Mouse (Mus musculus) hindbrain, embryonic 13.5 days (tissue): ENCODE data around the gene Phf11b. TPM values are rescaled to one million over a fixed set of nuclear protein-coding genes. Genes with fewer than 3 reads are reported as not detected.
"Not testable (repeated sequence)": the region's sequence is repeated elsewhere in the genome, so short reads cannot be mapped to it uniquely, and the experiment has no call there.

Experiments
- ATAC-seq: fragments of 200-750 bp; cut with Nextera tagmentation; 2 replicates; pipeline ENCODE4 v1.8.0; 2017; ENCODE audit warnings: moderate TSS enrichment; ENCODE audit not compliant: low FRiP score
- H3K27ac ChIP-seq: fragments of 300-500 bp; sonication (generic); 2 replicates; pipeline ENCODE4 v1.5.1; 2015; ENCODE audit warnings: inconsistent platforms, mild to moderate bottlenecking, moderate library complexity
- H3K27me3 ChIP-seq: fragments of 300-500 bp; sonication (generic); 2 replicates; pipeline ENCODE4 v1.6.1; 2015; ENCODE audit warnings: mild to moderate bottlenecking, inconsistent platforms
- H3K36me3 ChIP-seq: fragments of 300-500 bp; sonication (generic); 2 replicates; pipeline ENCODE4 v1.6.1; 2015; ENCODE audit warnings: mild to moderate bottlenecking, inconsistent platforms
- H3K4me1 ChIP-seq: fragments of 300-500 bp; sonication (generic); replicated peaks from 2 replicates; pipeline ENCODE4 v1.6.1; 2015; ENCODE audit warnings: inconsistent platforms
- H3K4me2 ChIP-seq: fragments of 300-500 bp; sonication (generic); 2 replicates; pipeline ENCODE4 v1.6.1; 2015; ENCODE audit warnings: inconsistent platforms, mild to moderate bottlenecking, moderate library complexity
- H3K4me3 ChIP-seq: fragments of 300-500 bp; sonication (generic); 2 replicates; pipeline ENCODE4 v1.5.1; 2015; ENCODE audit warnings: mild to moderate bottlenecking, inconsistent platforms
- H3K9ac ChIP-seq: fragments of 300-500 bp; sonication (generic); 2 replicates; pipeline ENCODE4 v1.6.1; 2015; ENCODE audit warnings: mild to moderate bottlenecking, inconsistent platforms
- H3K9me3 ChIP-seq: fragments of 300-500 bp; sonication (generic); 2 replicates; pipeline ENCODE4 v1.6.1; 2016; ENCODE audit warnings: inconsistent platforms
- WGBS: fragments of 180-500 bp; shearing (Covaris S2); methylation state at CpG from one replicate; pipeline ENCODE4 v1.1.7; 2015; 5-methylcytosine and 5-hydroxymethylcytosine counted together
- polyA plus RNA-seq: library from polyadenylated mRNA; unstranded; fragments of >200 nt; fragmentation: Nextera tagmentation; extraction: Ambion mirVana; gene quantifications from 2 replicates; pipeline ENCODE4 v1.2.1, GENCODE M21; 2015

Gene Phf11b
- 0.17 and 0.21 TPM in 2 replicates for polyA plus RNA-seq

DNA sequence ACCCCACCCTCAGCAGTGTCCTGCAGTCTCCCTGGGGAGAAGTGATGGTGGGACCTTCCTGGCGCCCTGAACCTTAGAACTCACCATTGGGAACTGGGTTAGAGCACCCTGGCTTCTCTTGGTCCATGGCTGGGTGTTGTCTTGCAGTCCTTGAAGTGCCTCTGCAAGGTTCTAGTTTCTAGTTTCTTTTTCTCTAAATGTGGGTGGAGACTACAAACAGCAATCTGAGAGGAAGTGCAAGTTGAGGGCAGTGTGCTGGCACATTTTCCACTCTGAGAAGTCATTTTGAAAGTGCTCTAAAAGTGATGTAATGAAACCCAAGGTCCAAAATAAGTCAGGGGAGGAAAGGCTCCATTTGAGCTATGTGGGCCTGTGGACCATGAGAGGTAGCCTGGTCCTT, at the start of gene Phf11b:
Phf11b (minus strand) TSS at position 163 of the 400 bp plus-strand sequence.
- H3K4me3 ChIP-seq, H3K4me1 ChIP-seq, H3K9ac ChIP-seq, ATAC-seq, H3K4me2 ChIP-seq, H3K9me3 ChIP-seq, H3K36me3 ChIP-seq, H3K27me3 ChIP-seq, H3K27ac ChIP-seq: not testable (repeated sequence)
- WGBS, result 67% methylated on average over 1 of the region's 1 CpGs

DNA sequence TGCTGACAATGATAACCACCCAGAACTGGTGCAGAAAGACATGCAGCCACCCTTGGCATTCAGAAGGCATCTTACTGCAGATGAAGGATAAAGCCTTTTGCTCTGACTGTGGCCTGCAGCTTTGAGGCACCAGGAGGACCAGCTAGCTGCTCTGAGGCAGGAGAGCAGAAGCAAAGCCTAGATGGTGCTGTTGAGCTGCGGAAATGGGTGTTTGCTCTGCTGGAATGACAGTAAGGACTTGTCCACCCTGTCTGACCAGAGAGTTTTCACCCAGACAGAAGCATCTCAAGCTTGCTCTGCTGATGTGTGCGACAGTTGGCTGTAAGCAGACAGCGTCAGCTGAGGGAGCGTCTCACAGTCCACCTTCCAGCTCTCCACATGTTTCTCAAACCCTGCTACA, 49.0 kb upstream of the Phf11b start:
- not testable (repeated sequence) for H3K4me1 ChIP-seq, H3K9ac ChIP-seq, H3K27ac ChIP-seq, ATAC-seq, H3K27me3 ChIP-seq, H3K4me3 ChIP-seq, H3K9me3 ChIP-seq, H3K4me2 ChIP-seq, H3K36me3 ChIP-seq
- 78% methylated on average over 4 of the region's 4 CpGs for WGBS

DNA sequence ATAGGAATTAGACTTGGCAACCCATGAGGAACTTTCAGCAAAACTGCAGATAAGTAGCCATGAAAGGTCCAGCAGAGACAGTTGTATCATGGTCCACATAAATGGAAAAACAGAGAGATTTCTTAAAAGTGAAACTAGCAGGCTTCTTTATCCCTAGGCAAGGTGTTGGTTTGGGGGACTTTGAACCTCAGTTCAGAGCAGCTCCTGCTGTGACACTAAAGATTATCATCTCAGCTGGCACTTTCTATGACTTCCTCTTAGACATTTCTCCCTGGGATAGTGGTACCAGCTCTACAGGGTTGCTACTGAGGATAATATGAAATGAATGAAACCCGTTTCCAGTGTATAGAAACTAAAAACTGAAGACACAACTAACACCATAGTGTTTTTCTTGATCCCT, 48.4 kb upstream of the Phf11b start:
- 76% methylated on average over 1 of the region's 1 CpGs for WGBS

DNA sequence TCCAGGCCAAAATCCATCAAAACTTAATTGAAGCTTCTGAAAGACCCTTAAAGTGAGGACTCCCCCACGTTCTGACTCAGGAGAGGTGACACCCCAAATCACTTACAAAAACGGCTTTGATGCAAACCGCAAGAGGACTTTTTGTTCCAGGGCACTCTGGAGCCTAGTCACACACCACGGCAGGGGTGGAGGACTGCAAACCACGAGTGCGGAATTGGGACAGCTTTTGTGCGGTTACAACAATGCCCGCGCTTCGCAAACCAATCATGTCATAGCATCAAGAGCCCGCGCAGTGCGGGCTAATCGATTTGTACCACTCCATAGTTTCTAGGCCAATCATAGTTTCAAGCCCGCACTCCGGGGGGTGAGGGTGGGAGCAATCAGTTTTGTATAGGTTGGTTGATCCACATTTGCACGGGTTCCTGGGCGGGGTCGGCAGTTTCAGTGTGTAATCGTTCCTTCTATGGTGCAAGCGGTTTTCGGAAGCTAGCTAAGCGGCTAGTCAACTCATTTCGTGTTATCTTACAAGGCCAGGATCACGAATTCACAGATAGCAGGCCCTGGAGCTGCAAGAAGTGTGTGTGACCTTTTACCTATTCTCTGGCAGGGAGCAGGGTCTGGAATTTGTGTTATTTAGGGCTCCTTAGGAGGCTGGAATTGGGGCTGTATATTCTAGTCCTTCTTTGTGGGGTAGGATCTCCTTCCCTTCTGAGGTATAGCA, 29.4 kb upstream of the Phf11b start:
- H3K4me2 ChIP-seq, result no peak overlapping the region
- no peak overlapping the region for H3K4me3 ChIP-seq
- no peak overlapping the region for H3K27ac ChIP-seq
- WGBS, result 94% methylated on average over 25 of the region's 25 CpGs
- H3K9ac ChIP-seq, result no peak overlapping the region
- H3K4me1 ChIP-seq, result no peaks in the 10 kb centered on the region
- H3K36me3 ChIP-seq, result no peaks in the 10 kb centered on the region
- H3K27me3 ChIP-seq, result no peaks in the 10 kb centered on the region
- peaks cover 20% of the 10 kb centered on the region; the same call in 1 of the 2 replicates for H3K9me3 ChIP-seq
- ATAC-seq, result no peak

More for the DNA sequence above, 48.4 kb upstream of the Phf11b start:
- Histone ChIP-seq H3K27me3 (no peaks in the 10 kb centered on the region), H3K4me1 (no peaks in the 10 kb centered on the region), H3K27ac (no peak overlapping the region), H3K9me3 (no peaks in the 10 kb centered on the region), H3K4me2 (no peak overlapping the region), H3K4me3 (no peak overlapping the region), H3K36me3 (no peaks in the 10 kb centered on the region), H3K9ac (no peak overlapping the region)
- ATAC-seq, result no peak

DNA sequence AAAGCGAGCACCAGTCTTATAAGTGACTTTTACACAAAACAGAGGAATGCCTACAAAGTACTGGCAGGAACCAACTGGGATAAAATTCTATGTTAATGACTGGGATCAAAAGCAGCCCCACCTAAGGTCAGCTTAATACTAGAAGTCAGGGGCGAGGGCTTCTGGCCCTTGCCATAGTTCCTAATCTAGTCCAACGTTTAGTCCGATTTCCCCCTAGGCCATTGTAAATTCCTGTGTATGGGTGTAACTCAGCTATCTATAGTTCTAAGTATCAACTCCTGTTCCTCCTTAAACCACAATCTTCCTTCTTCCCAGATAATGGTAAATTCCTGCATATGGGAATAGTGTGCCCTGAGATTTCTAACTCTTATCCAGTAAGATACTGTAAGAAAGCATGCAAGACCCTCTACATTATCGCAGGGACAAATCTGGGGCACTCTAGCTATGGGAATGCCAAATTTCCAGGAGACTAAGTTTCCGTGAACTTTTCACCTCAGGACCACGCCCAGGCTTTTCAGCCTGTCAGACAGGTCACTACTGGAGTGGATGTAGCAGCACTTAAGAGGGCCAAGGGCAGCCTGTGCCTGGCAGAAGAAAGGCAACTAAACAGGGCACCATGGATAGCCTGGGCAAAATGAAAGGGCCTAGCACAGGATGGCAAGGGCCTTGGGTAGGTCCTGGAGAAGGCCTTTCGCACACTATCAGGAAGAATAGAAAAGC, 25.4 kb upstream of the Phf11b start:
- Histone ChIP-seq H3K9ac (no peak overlapping the region), H3K4me2 (no peak overlapping the region), H3K36me3 (no peaks in the 10 kb centered on the region), H3K4me1 (no peaks in the 10 kb centered on the region), H3K9me3 (peaks cover 14% of the 10 kb centered on the region; the same call in 1 of the 2 replicates), H3K27me3 (no peaks in the 10 kb centered on the region), H3K4me3 (no peak overlapping the region), H3K27ac (no peak overlapping the region)
- ATAC-seq, result no peak
- 90% methylated on average over 8 of the region's 8 CpGs for WGBS

DNA sequence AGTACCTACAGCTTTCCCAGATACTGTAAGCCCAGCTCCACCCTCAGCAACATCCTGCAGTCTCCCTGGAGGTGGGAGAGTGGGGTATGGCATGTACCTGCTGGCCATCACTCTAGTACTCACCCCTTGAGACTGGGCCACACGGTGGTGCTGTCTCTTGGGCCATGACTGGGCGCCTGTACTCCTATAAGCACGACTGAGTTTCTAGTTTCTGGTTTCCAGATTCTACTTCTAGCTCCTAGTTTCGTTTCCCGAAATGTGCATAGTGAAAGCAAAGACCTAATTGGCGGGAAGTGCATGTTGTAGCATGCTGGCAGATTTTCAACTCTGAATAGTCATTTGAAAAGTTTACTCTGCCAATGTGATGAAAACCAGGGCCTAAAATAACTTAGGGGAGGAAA, 24.1 kb upstream of the Phf11b start, which contains the start of gene Phf11d:
Phf11d (minus strand) TSS at position 227 of the 401 bp plus-strand sequence.
- 88% methylated on average over 6 of the region's 6 CpGs for WGBS

DNA sequence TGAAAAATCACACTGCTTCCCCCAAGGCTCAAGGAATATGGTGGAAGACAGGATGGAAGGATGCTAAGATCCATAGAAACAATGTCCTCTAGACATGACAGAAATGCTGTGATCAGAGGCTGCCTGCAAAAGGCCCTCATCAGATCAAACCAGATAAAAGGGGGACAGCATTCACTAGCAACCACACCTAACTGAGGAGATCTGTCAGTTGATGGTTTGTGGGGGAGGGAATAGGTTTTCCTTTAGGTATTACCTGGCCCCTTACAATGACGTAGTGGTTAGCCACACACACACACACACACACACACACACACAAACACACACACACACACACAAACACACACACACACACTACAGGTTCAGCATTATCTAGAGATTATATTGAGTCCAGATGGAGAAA, 1.6 kb downstream of the Phf11b start:
- 83% methylated on average over 1 of the region's 1 CpGs for WGBS
- Histone ChIP-seq H3K4me2 (no peak overlapping the region), H3K27me3 (no peaks in the 10 kb centered on the region), H3K9ac (no peak overlapping the region), H3K9me3 (no peaks in the 10 kb centered on the region), H3K4me1 (no peaks in the 10 kb centered on the region), H3K4me3 (no peak overlapping the region), H3K27ac (no peak overlapping the region), H3K36me3 (no peaks in the 10 kb centered on the region)
- no peak for ATAC-seq

More for the DNA sequence above, 24.1 kb upstream of the Phf11b start, which contains the start of gene Phf11d:
- no peak within 1 kb of the TSS for H3K4me2 ChIP-seq
- H3K9me3 ChIP-seq, result 0 out of 2 replicates have a peak, but pooled peaks cover 2% of the 10 kb centered on the region
- H3K9ac ChIP-seq, result no peak within 1 kb of the TSS
- no peak within 1 kb of the TSS for H3K27ac ChIP-seq
- H3K4me1 ChIP-seq, result no peaks in the 10 kb centered on the region
- H3K27me3 ChIP-seq, result no peaks in the 10 kb centered on the region
- H3K4me3 ChIP-seq, result no peak within 1 kb of the TSS
- ATAC-seq, result no peak
- H3K36me3 ChIP-seq, result no peaks in the 10 kb centered on the region

DNA sequence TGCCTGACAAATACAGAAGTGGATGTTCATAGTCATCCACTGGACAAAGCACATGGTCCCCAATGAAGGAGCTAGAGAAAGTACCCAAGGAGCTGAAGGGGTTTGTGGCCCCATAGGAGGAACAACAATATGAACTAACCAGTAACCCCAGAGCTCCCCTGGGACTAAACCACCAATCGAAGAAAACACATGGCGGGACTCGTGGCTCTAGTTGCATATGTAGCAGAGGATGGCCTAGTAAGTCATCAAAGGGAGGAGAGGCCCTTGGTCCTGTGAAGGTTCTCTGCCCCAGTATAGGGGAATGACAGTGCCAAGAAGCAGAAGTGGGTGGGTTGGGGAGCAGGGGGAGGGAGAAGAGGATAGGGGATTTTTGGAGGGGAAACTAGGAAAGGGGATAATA, 5.1 kb downstream of the Phf11b start:
- H3K36me3 ChIP-seq, H3K9me3 ChIP-seq, ATAC-seq, H3K27ac ChIP-seq, H3K4me3 ChIP-seq, H3K4me1 ChIP-seq, H3K9ac ChIP-seq, H3K27me3 ChIP-seq, H3K4me2 ChIP-seq: not testable (repeated sequence)
- 80% methylated on average over 3 of the region's 3 CpGs for WGBS

DNA sequence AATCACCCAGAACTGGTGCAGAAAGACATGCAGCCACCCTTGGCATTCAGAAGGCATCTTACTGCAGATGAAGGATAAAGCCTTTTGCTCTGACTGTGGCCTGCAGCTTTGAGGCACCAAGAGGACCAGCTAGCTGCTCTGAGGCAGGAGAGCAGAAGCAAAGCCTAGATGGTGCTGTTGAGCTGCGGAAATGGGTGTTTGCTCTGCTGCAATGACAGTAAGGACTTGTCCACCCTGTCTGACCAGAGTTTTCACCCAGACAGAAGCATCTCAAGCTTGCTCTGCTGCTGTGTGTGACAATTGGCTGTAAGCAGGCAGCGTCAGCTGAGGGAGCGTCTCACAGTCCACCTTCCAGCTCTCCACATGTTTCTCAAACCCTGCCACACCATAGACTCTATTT, 10.7 kb downstream of the Phf11b start:
- not testable (repeated sequence) for H3K27ac ChIP-seq, H3K27me3 ChIP-seq, H3K9ac ChIP-seq, ATAC-seq, H3K9me3 ChIP-seq, H3K36me3 ChIP-seq, H3K4me2 ChIP-seq, H3K4me1 ChIP-seq, H3K4me3 ChIP-seq
- 71% methylated on average over 3 of the region's 3 CpGs for WGBS

DNA sequence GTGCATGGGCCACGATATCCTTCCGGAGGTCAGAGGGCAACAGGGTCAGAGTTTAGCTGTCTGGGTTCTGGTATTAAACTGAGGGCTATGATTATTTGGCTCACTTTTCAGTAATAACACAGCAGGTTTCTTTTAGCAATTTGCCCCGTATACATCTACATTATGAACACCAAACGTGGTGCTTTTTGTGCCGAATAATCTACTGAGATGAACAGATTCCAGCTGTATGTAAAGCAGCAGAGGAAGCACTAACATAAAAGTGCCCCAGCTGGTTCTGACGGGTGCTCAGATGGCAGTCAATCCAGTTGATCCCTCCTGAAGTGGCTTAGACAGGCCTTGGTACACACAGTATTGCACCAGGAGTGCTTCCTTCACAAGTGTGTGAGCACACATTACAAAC, 21.2 kb downstream of the Phf11b start:
- WGBS, result 84% methylated on average over 6 of the region's 6 CpGs
- not testable (repeated sequence) for H3K27ac ChIP-seq, H3K4me1 ChIP-seq, H3K9me3 ChIP-seq, H3K27me3 ChIP-seq, H3K4me3 ChIP-seq, H3K4me2 ChIP-seq, H3K36me3 ChIP-seq, ATAC-seq, H3K9ac ChIP-seq

DNA sequence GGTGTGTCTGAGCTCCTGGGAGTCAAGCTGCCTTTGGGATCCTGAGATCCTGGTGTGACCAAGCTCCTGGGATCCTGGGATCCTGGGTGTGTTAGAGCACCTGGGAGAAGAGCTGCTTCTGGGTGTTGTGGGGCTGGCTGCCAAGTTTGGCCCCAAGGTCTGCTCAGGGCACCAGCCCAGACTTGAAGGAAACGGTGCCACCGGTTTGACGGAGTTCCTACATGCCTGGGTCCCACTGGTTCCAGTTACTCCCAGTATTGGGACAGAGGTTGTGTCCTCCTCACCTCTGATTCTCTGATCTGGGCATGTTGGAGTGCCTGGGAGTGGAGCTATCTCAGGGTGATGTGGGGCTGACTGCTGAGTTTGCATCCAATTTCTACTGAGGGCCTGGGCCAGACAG, 22.1 kb downstream of the Phf11b start:
- not testable (repeated sequence) for H3K4me3 ChIP-seq
- 99% methylated on average over 3 of the region's 3 CpGs for WGBS

DNA sequence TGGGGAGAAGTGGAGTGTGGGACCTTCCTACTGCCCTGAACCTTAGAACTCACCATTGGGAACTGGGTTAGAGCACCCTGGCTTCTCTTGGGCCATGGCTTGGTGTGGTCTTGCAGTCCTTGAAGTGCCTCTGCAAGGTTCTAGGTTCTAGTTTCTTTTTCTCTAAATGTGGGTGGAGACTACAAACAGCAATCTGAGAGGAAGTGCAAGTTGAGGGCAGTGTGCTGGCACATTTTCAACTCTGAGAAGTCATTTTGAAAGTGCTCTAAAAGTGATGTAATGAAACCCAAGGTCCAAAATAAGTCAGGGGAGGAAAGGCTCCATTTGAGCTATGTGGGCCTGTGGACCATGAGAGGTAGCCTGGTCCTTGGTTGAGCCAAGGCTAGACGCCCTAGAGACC, 43.8 kb downstream of the Phf11b start, which contains the start of gene Phf11a:
Phf11a (minus strand) TSS at position 132 of the 400 bp plus-strand sequence.
- 55% methylated on average over 1 of the region's 1 CpGs for WGBS
- H3K9ac ChIP-seq, H3K4me3 ChIP-seq, H3K36me3 ChIP-seq, H3K4me2 ChIP-seq, H3K4me1 ChIP-seq, H3K9me3 ChIP-seq, H3K27ac ChIP-seq, H3K27me3 ChIP-seq, ATAC-seq: not testable (repeated sequence)

More for the DNA sequence above, 22.1 kb downstream of the Phf11b start:
- not testable (repeated sequence) for H3K4me2 ChIP-seq, H3K9me3 ChIP-seq, H3K27me3 ChIP-seq, H3K36me3 ChIP-seq, H3K27ac ChIP-seq, ATAC-seq, H3K9ac ChIP-seq, H3K4me1 ChIP-seq

DNA sequence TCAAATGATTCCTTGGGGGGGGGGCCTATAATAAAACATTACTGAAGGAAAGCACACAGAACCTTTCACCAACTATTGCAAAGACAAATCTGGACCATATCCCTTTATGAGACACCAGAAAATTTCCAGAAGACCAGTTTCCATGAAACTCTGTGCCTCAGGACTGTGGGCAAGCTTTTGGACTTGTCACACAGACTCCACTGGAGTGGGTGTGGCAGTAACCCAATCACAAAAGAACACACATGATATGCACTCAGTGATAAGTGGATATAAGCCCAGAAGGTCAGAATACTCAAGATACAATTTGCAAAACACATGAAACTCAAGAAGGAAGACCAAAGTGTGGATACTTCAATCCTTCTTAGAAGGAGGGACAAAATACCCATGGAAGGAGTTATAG, 49.4 kb downstream of the Phf11b start:
- not testable (repeated sequence) for H3K4me1 ChIP-seq, H3K27ac ChIP-seq, H3K36me3 ChIP-seq, H3K9ac ChIP-seq, ATAC-seq, H3K4me3 ChIP-seq, H3K4me2 ChIP-seq, H3K27me3 ChIP-seq, H3K9me3 ChIP-seq
